Mouse (Mus musculus) lung, adult 2 months (tissue): ENCODE measurements at regions not wholly inside any gene's neighbourhood (a gene's known extent, or its start where the extent isn't known, plus 50 kb on each side); places are given as distances from the start of the nearest gene placed in this dataset.
"Not testable (repeated sequence)": the region's sequence is repeated elsewhere in the genome, so short reads cannot be mapped to it uniquely, and the experiment has no call there.

Experiments used
- CTCF ChIP-seq: fragments of 200-500 bp; IDR thresholded peaks from 2 replicates; pipeline ENCODE4 v1.5.1; 2011; ENCODE audit warnings: mild to moderate bottlenecking, low read length, control low read depth; ENCODE audit not compliant: insufficient read depth
- POLR2A ChIP-seq: fragments of 200-500 bp; IDR thresholded peaks from 2 replicates; pipeline ENCODE4 v1.6.1; 2011; ENCODE audit warnings: low read depth, mild to moderate bottlenecking, control low read depth, low read length, borderline replicate concordance; ENCODE audit errors: extremely low read depth

GRCm38 (mm10) chr14:76936051-76936450 lies 100.5 kb upstream of the Ccdc122 start:
- not testable (repeated sequence) for TF ChIP-seq CTCF, POLR2A
